Mouse (Mus musculus) ES-Bruce4 (cell line): ENCODE measurements at regions not wholly inside any gene's neighbourhood (a gene's known extent, or its start where the extent isn't known, plus 50 kb on each side); places are given as distances from the start of the nearest gene placed in this dataset.

Source experiments
- H3K27ac ChIP-seq: 2 replicates; pipeline ENCODE4 v1.5.1; 2012; ENCODE audit warnings: low read length, inconsistent platforms; ENCODE audit not compliant: insufficient read depth
- H3K27me3 ChIP-seq: 2 replicates; pipeline ENCODE4 v1.6.1; 2012; ENCODE audit warnings: mild to moderate bottlenecking, low read length, inconsistent platforms; ENCODE audit not compliant: control insufficient read depth, poor library complexity, insufficient read depth, severe bottlenecking
- H3K36me3 ChIP-seq: 2 replicates; pipeline ENCODE4 v1.6.1; 2012; ENCODE audit warnings: inconsistent platforms, mild to moderate bottlenecking, low read length, moderate library complexity; ENCODE audit not compliant: control insufficient read depth, poor library complexity, insufficient read depth, severe bottlenecking
- H3K4me1 ChIP-seq: one replicate; pipeline ENCODE4 v1.8.1; 2011; ENCODE audit warnings: low read length; ENCODE audit not compliant: control insufficient read depth, insufficient read depth
- H3K4me3 ChIP-seq: 2 replicates; pipeline ENCODE4 v1.5.1; 2011; ENCODE audit warnings: low read depth, mild to moderate bottlenecking, low read length
- H3K9ac ChIP-seq: 2 replicates; pipeline ENCODE4 v1.6.1; 2012; ENCODE audit warnings: low read depth, mild to moderate bottlenecking, inconsistent platforms; ENCODE audit not compliant: poor library complexity, severe bottlenecking
- H3K9me3 ChIP-seq: replicated peaks from 2 replicates; pipeline ENCODE4 v1.6.1; 2012; ENCODE audit warnings: mild to moderate bottlenecking, low read length, inconsistent platforms; ENCODE audit not compliant: control insufficient read depth, poor library complexity, insufficient read depth, severe bottlenecking
- CTCF ChIP-seq: IDR thresholded peaks from one replicate; pipeline ENCODE4 v1.8.1; 2011; ENCODE audit warnings: low read depth, low read length
- EP300 ChIP-seq: IDR thresholded peaks from 2 replicates; pipeline ENCODE4 v1.6.1; 2011; ENCODE audit warnings: low read depth, low read length; ENCODE audit not compliant: insufficient read depth
- POLR2A ChIP-seq: IDR thresholded peaks from one replicate; pipeline ENCODE4 v1.8.1; 2011; ENCODE audit warnings: low read length; ENCODE audit not compliant: insufficient read depth

- H3K36me3 ChIP-seq, result no peaks in the 10 kb centered on the region
- H3K27ac ChIP-seq, result no peak overlapping the region
- no peak overlapping the region for H3K9ac ChIP-seq
- no peak overlapping the region for H3K4me3 ChIP-seq
- H3K27me3 ChIP-seq, result no peaks in the 10 kb centered on the region
- H3K4me1 ChIP-seq, result peaks cover 5% of the 10 kb centered on the region
- no peaks in the 10 kb centered on the region for H3K9me3 ChIP-seq
- no peak for TF ChIP-seq EP300
These were observed 61.0 kb upstream of the Sulf2 start for GRCm38 (mm10) chr2:166216512-166216865.

- no peak for TF ChIP-seq CTCF
- no peak for TF ChIP-seq EP300
- no peak for TF ChIP-seq POLR2A
- Histone ChIP-seq H3K9me3 (no peaks in the 10 kb centered on the region), H3K36me3 (no peaks in the 10 kb centered on the region), H3K4me3 (no peak overlapping the region), H3K9ac (no peak overlapping the region), H3K4me1 (peaks cover 5% of the 10 kb centered on the region), H3K27ac (no peak overlapping the region), H3K27me3 (no peaks in the 10 kb centered on the region)
These were observed 60.4 kb upstream of the Sulf2 start for GRCm38 (mm10) chr2:166215610-166216511.

GRCm38 (mm10) chr2:166215191-166215590 lies 59.7 kb upstream of the Sulf2 start:
- no peak overlapping the region for H3K9ac ChIP-seq
- no peak overlapping the region for H3K27ac ChIP-seq
- H3K4me3 ChIP-seq, result no peak overlapping the region
- TF ChIP-seq CTCF, result no peak
- TF ChIP-seq EP300, result peak; percentile 68; the same call in 1 of the 2 replicates
- TF ChIP-seq POLR2A, result no peak
- no peaks in the 10 kb centered on the region for H3K27me3 ChIP-seq
- no peaks in the 10 kb centered on the region for H3K36me3 ChIP-seq
- no peaks in the 10 kb centered on the region for H3K9me3 ChIP-seq
- peaks cover 5% of the 10 kb centered on the region for H3K4me1 ChIP-seq

- no peaks in the 10 kb centered on the region for H3K27me3 ChIP-seq
- no peak overlapping the region for H3K9ac ChIP-seq
- peaks cover 13% of the 10 kb centered on the region for H3K4me1 ChIP-seq
- H3K27ac ChIP-seq, result no peak overlapping the region
- H3K36me3 ChIP-seq, result no peaks in the 10 kb centered on the region
- TF ChIP-seq CTCF (no peak), POLR2A (no peak), EP300 (no peak)
- no peaks in the 10 kb centered on the region for H3K9me3 ChIP-seq
- no peak overlapping the region for H3K4me3 ChIP-seq
These were observed 51.7 kb upstream of the Sulf2 start for GRCm38 (mm10) chr2:166207145-166207508.

- H3K4me1 ChIP-seq, result peaks cover 13% of the 10 kb centered on the region
- no peaks in the 10 kb centered on the region for H3K36me3 ChIP-seq
- H3K27me3 ChIP-seq, result no peaks in the 10 kb centered on the region
- H3K27ac ChIP-seq, result no peak overlapping the region
- H3K9me3 ChIP-seq, result no peaks in the 10 kb centered on the region
- H3K9ac ChIP-seq, result no peak overlapping the region
- no peak for TF ChIP-seq CTCF
- TF ChIP-seq POLR2A, result no peak
- TF ChIP-seq EP300, result no peak
- H3K4me3 ChIP-seq, result no peak overlapping the region
These were observed 51.1 kb upstream of the Sulf2 start for GRCm38 (mm10) chr2:166206396-166207144.
